Comparison of ENCODE assay signal across 12 mouse cellular contexts in genomic region chr17:78254256-78254655, GRCm38 (mm10). TPM values are rescaled to one million over a fixed set of nuclear protein-coding genes. Genes with fewer than 3 reads are reported as not detected.
DNase-seq lines count a peak whose midpoint lies in the region; ATAC-seq lines count a peak whose summit lies in the region.
"Had no signal": no experiment of that assay in that cellular context is flagged by ENCODE, and none has a peak within 500 bp of the region (broad histone marks: within the 10 kb centered on the region; RNA-seq: fewer than 3 reads in every experiment).

No protein-coding gene starts in this region.

- H3K36me3 ChIP-seq in heart, embryonic 10.5 days, result no peaks in the 10 kb centered on the region
- no peaks in the 10 kb centered on the region for H3K36me3 ChIP-seq in midbrain, embryonic 12.5 days

- no peaks in the 10 kb centered on the region for H3K9me3 ChIP-seq in heart, embryonic 10.5 days
- H3K9me3 ChIP-seq in midbrain, embryonic 12.5 days, result no peaks in the 10 kb centered on the region

- H3K4me1 ChIP-seq in heart, embryonic 10.5 days, result no peaks in the 10 kb centered on the region
- H3K4me1 ChIP-seq in midbrain, embryonic 12.5 days, result peaks cover 4% of the 10 kb centered on the region; the same call in 1 of the 2 replicates

- no peak overlapping the region for H3K4me2 ChIP-seq in midbrain, embryonic 12.5 days (replicated peaks)

- H3K4me3 ChIP-seq in heart, embryonic 10.5 days, result no peak overlapping the region
- H3K4me3 ChIP-seq in midbrain, embryonic 12.5 days, result no peak overlapping the region

- H3K27ac ChIP-seq in heart, embryonic 10.5 days, result no peak overlapping the region
- no peak overlapping the region for H3K27ac ChIP-seq in midbrain, embryonic 12.5 days (replicated peaks)

- ATAC-seq in granulocyte monocyte progenitor cell, adult 5-6 weeks (replicated peaks; ENCODE audit: poor library complexity, severe bottlenecking), result peak; percentile 72
- ATAC-seq in midbrain, embryonic 12.5 days (ENCODE audit: low FRiP score, low read depth), result peak; percentile 64
- ATAC-seq: Patski had no signal

- 82% methylated on average over 8 of the region's 8 CpGs for WGBS in heart, embryonic 10.5 days
- WGBS in midbrain, embryonic 12.5 days, result 62% methylated on average over 8 of the region's 8 CpGs

- no peak overlapping the region for H3K9ac ChIP-seq in midbrain, embryonic 12.5 days (replicated peaks)

- no peaks in the 10 kb centered on the region for H3K27me3 ChIP-seq in heart, embryonic 10.5 days (ENCODE audit: insufficient read depth, poor library complexity, severe bottlenecking)
- no peaks in the 10 kb centered on the region for H3K27me3 ChIP-seq in midbrain, embryonic 12.5 days
- H3K27me3 ChIP-seq: Patski had no signal

- DNase-seq in heart, adult 11 months, result peak; percentile 94
- no peak for DNase-seq in heart, embryonic 10.5 days (ENCODE audit: low spot score)
- peak; percentile 54 for DNase-seq in brain, adult 2 months (ENCODE audit: low read depth, low spot score)
- no peak for DNase-seq in c-Kit-positive CD71-positive TER-119-positive erythroid progenitor cells, embryonic 14.5 days (ENCODE audit: low spot score)
- DNase-seq in retina, postnatal 1 day, result no peak
- DNase-seq in ovary, postnatal 10 days (ENCODE audit: low spot score), result no peak
- DNase-seq: adrenal gland, adult 8-10 months; cerebellum, adult 8-10 months; kidney, postnatal 25 days had no signal

RNA-seq across cellular contexts. Expression of gene Crim1, which starts 54.2 kb away (rescaled TPM):
- 2.0 and 3.6 TPM in 2 replicates for polyA plus RNA-seq in heart, embryonic 10.5 days (2016; fragmentation: Nextera tagmentation; extraction: Ambion mirVana)
- total RNA-seq in granulocyte monocyte progenitor cell, adult 5-6 weeks (2014; fragmentation: Nextera tagmentation), result 1.7 and 2.2 TPM in 2 replicates
- 0.67 and 1.4 TPM in 2 replicates for total RNA-seq in granulocyte monocyte progenitor cell, adult 5-6 weeks (2017)
- 6.2 and 6.3 TPM in 2 replicates for polyA plus RNA-seq in midbrain, embryonic 12.5 days (2016; fragmentation: Nextera tagmentation; extraction: Ambion mirVana)

Comparison
In these comparisons a context has a peak if more than half of its experiments do, and no peak if none do; other contexts are left out.
1. DNase-seq: peak in heart, adult 11 months (single experiment) and brain, adult 2 months (single experiment); none in heart, embryonic 10.5 days (single experiment), c-Kit-positive CD71-positive TER-119-positive erythroid progenitor cells, embryonic 14.5 days (single experiment), retina, postnatal 1 day (single experiment) and ovary, postnatal 10 days (single experiment).